Mouse (Mus musculus) CH12.LX (cell line): ENCODE measurements around the gene Prkar2a. TPM values are rescaled to one million over a fixed set of nuclear protein-coding genes. Genes with fewer than 3 reads are reported as not detected.

Source experiments
- DNase-seq: peaks from one replicate; pipeline ENCODE4 v3.0.0-alpha.2; 2013; ENCODE audit errors: extremely low read depth
- H3K27ac ChIP-seq: 2 replicates; pipeline ENCODE4 v1.5.1; 2012; ENCODE audit warnings: low read depth, mild to moderate bottlenecking, control low read depth, moderate library complexity; ENCODE audit not compliant: insufficient read depth
- H3K27me3 ChIP-seq: replicated peaks from 2 replicates; pipeline ENCODE3; 2012; ENCODE audit warnings: inconsistent platforms
- H3K36me3 ChIP-seq, 2 experiments: replicated peaks in 1 of 2; 2 replicates each; pipeline versions ENCODE3 to v1.6.1; 2012; ENCODE audit warnings: inconsistent platforms in 1 of 2, low read length in 1 of 2, mild to moderate bottlenecking in 1 of 2, mixed read lengths in 1 of 2, moderate library complexity in 1 of 2; ENCODE audit not compliant: control insufficient read depth in 1 of 2, insufficient read depth in 1 of 2
- H3K4me1 ChIP-seq, 2 experiments: 2 replicates each; pipeline ENCODE4 v1.6.1; 2012; ENCODE audit warnings: inconsistent platforms in 1 of 2, moderate library complexity in 1 of 2; ENCODE audit not compliant: insufficient read depth in 2 of 2, control insufficient read depth in 1 of 2
- H3K4me2 ChIP-seq: 2 replicates; pipeline ENCODE4 v1.6.1; 2012; ENCODE audit warnings: low read depth, mild to moderate bottlenecking, control low read depth; ENCODE audit not compliant: poor library complexity, insufficient read depth, severe bottlenecking
- H3K4me3 ChIP-seq, 3 experiments: fragments of 150-350 bp in 1 of 3; sonication (generic) in 1 of 3; replicated peaks in 1 of 3; 2 replicates each; pipeline versions ENCODE3 to v1.5.1; 2011 to 2012; ENCODE audit warnings: low read depth in 2 of 3, low read length in 2 of 3, mild to moderate bottlenecking in 2 of 3, moderate library complexity in 2 of 3, control low read depth in 1 of 3, improper control_type of control experiment in 1 of 3, inconsistent platforms in 1 of 3, mixed read lengths in 1 of 3; ENCODE audit not compliant: poor library complexity in 1 of 3
- H3K79me2 ChIP-seq: replicated peaks from 2 replicates; pipeline ENCODE4 v1.6.1; 2012; ENCODE audit warnings: mild to moderate bottlenecking, moderate library complexity; ENCODE audit not compliant: control insufficient read depth, poor library complexity, insufficient read depth, severe bottlenecking; ENCODE audit errors: extremely low read depth
- H3K9ac ChIP-seq: 2 replicates; pipeline ENCODE4 v1.6.1; 2012; ENCODE audit warnings: low read depth, mild to moderate bottlenecking, control low read depth, moderate library complexity; ENCODE audit not compliant: insufficient read depth
- H3K9me3 ChIP-seq: replicated peaks from 2 replicates; pipeline ENCODE3; 2012; ENCODE audit warnings: low read length, inconsistent platforms, mixed read lengths
- BHLHE40 ChIP-seq: IDR thresholded peaks from 2 replicates; pipeline ENCODE4 v1.6.1; 2011; ENCODE audit warnings: mild to moderate bottlenecking, low read depth, low read length, improper control_type of control experiment
- ELF1 ChIP-seq: IDR thresholded peaks from 2 replicates; pipeline ENCODE4 v1.6.1; 2014; ENCODE audit warnings: low read depth, mild to moderate bottlenecking, inconsistent platforms, low read length, improper control_type of control experiment
- EP300 ChIP-seq: IDR thresholded peaks from 2 replicates; pipeline ENCODE4 v1.6.1; 2011; ENCODE audit warnings: low read length, improper control_type of control experiment
- ETS1 ChIP-seq: conservative IDR thresholded peaks from 2 replicates; pipeline ENCODE4 v1.6.1; 2012; ENCODE audit warnings: low read depth, mild to moderate bottlenecking, inconsistent platforms, low read length, improper control_type of control experiment, moderate library complexity
- HCFC1 ChIP-seq: IDR thresholded peaks from 2 replicates; pipeline ENCODE4 v1.6.1; 2012; ENCODE audit warnings: low read depth, mild to moderate bottlenecking, inconsistent platforms, low read length, improper control_type of control experiment
- IRF4 ChIP-seq: IDR thresholded peaks from 2 replicates; pipeline ENCODE4 v1.6.1; 2014; ENCODE audit warnings: low read depth, mild to moderate bottlenecking, inconsistent platforms, low read length, improper control_type of control experiment
- JUN ChIP-seq: IDR thresholded peaks from 2 replicates; pipeline ENCODE4 v1.6.1; 2011; ENCODE audit warnings: low read depth, mild to moderate bottlenecking, low read length, improper control_type of control experiment, moderate library complexity; ENCODE audit not compliant: insufficient read depth
- JUND ChIP-seq: conservative IDR thresholded peaks from 2 replicates; pipeline ENCODE4 v1.6.1; 2011; ENCODE audit warnings: low read depth, low read length, improper control_type of control experiment
- MAX ChIP-seq: IDR thresholded peaks from 2 replicates; pipeline ENCODE4 v1.6.1; 2011; ENCODE audit warnings: low read length, improper control_type of control experiment
- MAZ ChIP-seq: IDR thresholded peaks from 2 replicates; pipeline ENCODE4 v1.6.1; 2012; ENCODE audit warnings: low read depth, mild to moderate bottlenecking, inconsistent platforms, low read length, improper control_type of control experiment, moderate library complexity
- MEF2A ChIP-seq: IDR thresholded peaks from 2 replicates; pipeline ENCODE4 v1.6.1; 2014; ENCODE audit warnings: low read depth, mild to moderate bottlenecking, inconsistent platforms, low read length, improper control_type of control experiment, borderline replicate concordance
- MYC ChIP-seq: IDR thresholded peaks from 2 replicates; pipeline ENCODE4 v1.6.1; 2011; ENCODE audit warnings: low read depth, mild to moderate bottlenecking, improper control_type of control experiment, low read length
- NELFE ChIP-seq: IDR thresholded peaks from 2 replicates; pipeline ENCODE4 v1.6.1; 2011; ENCODE audit warnings: low read depth, low read length, improper control_type of control experiment
- NRF1 ChIP-seq: IDR thresholded peaks from 2 replicates; pipeline ENCODE4 v1.6.1; 2014; ENCODE audit warnings: low read depth, mild to moderate bottlenecking, inconsistent platforms, low read length, improper control_type of control experiment, moderate library complexity
- PAX5 ChIP-seq: IDR thresholded peaks from 2 replicates; pipeline ENCODE4 v1.6.1; 2012; ENCODE audit warnings: low read length, inconsistent platforms, mixed read lengths
- RCOR1 ChIP-seq: conservative IDR thresholded peaks from 2 replicates; pipeline ENCODE4 v1.6.1; 2012; ENCODE audit warnings: low read depth, mild to moderate bottlenecking, inconsistent platforms, low read length, improper control_type of control experiment
- SIN3A ChIP-seq: IDR thresholded peaks from 2 replicates; pipeline ENCODE4 v1.6.1; 2012; ENCODE audit warnings: low read length, improper control_type of control experiment, inconsistent platforms
- SMC3 ChIP-seq: IDR thresholded peaks from 2 replicates; pipeline ENCODE4 v1.6.1; 2011; ENCODE audit warnings: low read depth, low read length, improper control_type of control experiment
- TBP ChIP-seq: conservative IDR thresholded peaks from 2 replicates; pipeline ENCODE4 v1.6.1; 2011; ENCODE audit warnings: low read depth, low read length, improper control_type of control experiment
- USF1 ChIP-seq: IDR thresholded peaks from 2 replicates; pipeline ENCODE4 v1.6.1; 2014; ENCODE audit warnings: low read depth, mild to moderate bottlenecking, inconsistent platforms, low read length, improper control_type of control experiment
- ZKSCAN1 ChIP-seq: IDR thresholded peaks from 2 replicates; pipeline ENCODE4 v1.6.1; 2012; ENCODE audit warnings: low read depth, inconsistent platforms, low read length, improper control_type of control experiment, borderline replicate concordance
- ZNF384 ChIP-seq: IDR thresholded peaks from 2 replicates; pipeline ENCODE4 v1.6.1; 2012; ENCODE audit warnings: low read depth, low read length, improper control_type of control experiment, inconsistent platforms
- dilution Hi-C: fragments of 300-500 bp; cut with MboI; formaldehyde crosslinking; loops from 2 replicates; pipeline ENCODE4 v1.14.3; 2020; ENCODE audit warnings: low sequenced_read_pairs; ENCODE audit not compliant: extremely low pct_unique_long_range_greater_than_20kb, extremely low pct_ligation_motif_present
- in situ Hi-C: fragments of 300-500 bp; cut with MboI; formaldehyde crosslinking; loops from 3 replicates; pipeline ENCODE4 v1.14.3; 2019; ENCODE audit warnings: low sequenced_read_pairs, low pct_ligation_motif_present, low pct_unique_long_range_greater_than_20kb, mixed read lengths
- polyA plus RNA-seq: library from polyadenylated mRNA; unstranded; fragments of >175 nt; gene quantifications from 2 replicates; pipeline ENCODE4 v1.2.1, GENCODE M21; 2012; ENCODE audit warnings: low read depth; ENCODE audit not compliant: insufficient read length
- total RNA-seq, 2 experiments: library from RNA; depleted of rRNA; stranded (reverse); fragments of 300-350 nt in 1 of 2; fragments of >200 nt in 1 of 2; gene quantifications; 2 replicates each; pipeline ENCODE4 v1.2.3; 2012 to 2014

Gene Prkar2a
- total and polyA plus RNA-seq, 3 experiments = 13.6 to 44.4 (median 14.9) TPM

DNA sequence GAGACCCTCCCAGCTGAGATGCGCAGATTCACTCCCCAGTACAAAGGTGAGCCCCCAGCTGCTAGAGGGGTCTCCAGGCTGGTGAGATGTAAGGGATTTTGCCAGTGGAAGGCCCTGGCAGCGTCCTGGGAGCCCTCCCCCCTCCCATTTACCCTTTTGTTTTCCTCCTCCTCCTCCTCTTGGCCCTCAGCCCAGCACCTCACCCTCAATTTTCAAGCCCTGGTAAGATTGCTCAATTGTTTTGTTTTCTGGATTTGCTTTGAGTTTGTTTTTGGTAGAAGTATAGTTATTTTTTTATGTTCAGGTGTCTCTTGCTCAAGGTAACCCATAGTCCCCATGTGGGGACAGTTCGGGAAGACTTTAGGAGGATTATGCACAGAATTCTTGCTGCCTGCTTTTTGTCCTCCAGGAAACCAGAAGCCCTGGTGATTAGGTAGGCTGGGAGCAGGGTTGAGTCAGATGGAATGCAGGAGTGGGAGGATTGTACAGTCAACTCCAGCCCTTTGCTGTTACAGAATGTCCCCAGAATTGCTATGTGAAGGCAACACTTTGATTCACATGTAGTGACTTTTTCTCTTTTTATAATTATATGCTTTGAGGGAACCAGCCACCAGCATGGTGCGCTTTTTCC, 107.4 kb downstream of the Prkar2a start:
- H3K4me3 ChIP-seq = no peak overlapping the region
- H3K9me3 ChIP-seq = no peaks in the 10 kb centered on the region
- H3K4me1 ChIP-seq = peaks cover 28 to 79% of the 10 kb centered on the region in 2 experiments
- dilution Hi-C loops (no loop called here), in situ Hi-C loops (no loop called here)
- H3K36me3 ChIP-seq = peaks cover 38 to 56% of the 10 kb centered on the region in 2 experiments
- H3K4me2 ChIP-seq = no peak overlapping the region
- no peaks in the 10 kb centered on the region for H3K27me3 ChIP-seq
- H3K9ac ChIP-seq = no peak overlapping the region
- TF ChIP-seq MAZ = no peak
- TF ChIP-seq USF1 = no peak
- TF ChIP-seq BHLHE40 = no peak
- no peak for TF ChIP-seq MEF2A
- no peak for TF ChIP-seq NELFE
- TF ChIP-seq HCFC1 = no peak
- TF ChIP-seq RCOR1 = no peak
- TF ChIP-seq MYC = no peak
- no peak overlapping the region for H3K27ac ChIP-seq
- peaks cover 40% of the 10 kb centered on the region for H3K79me2 ChIP-seq
- no peak for DNase-seq

DNA sequence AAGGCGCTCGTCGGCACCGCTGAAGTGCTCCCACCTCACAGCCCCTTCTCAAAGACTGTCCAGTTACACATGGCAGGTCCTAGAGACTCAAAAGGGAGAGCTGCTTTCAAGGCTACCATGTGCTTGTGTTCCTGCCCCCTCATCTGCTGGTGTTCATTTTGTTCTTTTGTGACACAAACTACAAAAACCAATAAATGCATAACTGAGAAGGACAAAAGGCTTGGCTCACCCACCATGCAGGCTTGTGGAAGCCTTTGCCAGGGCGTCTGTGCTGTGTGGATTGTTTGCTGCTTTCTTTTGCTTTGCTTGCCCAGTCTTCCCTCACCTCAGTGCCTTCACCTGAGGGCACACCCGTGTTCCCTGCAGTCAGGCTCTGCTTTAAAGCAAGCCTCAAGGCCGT, 108.4 kb downstream of the Prkar2a start:
- in situ Hi-C loops = no loop called here
- Histone ChIP-seq H3K36me3 (peaks cover 43 to 66% of the 10 kb centered on the region in 2 experiments), H3K4me2 (no peak overlapping the region), H3K4me1 (peaks cover 20 to 69% of the 10 kb centered on the region in 2 experiments), H3K27ac (no peak overlapping the region)
- dilution Hi-C loops = no loop called here
- TF ChIP-seq MAX (no peak), BHLHE40 (no peak), HCFC1 (no peak), NRF1 (no peak)
- TF ChIP-seq, all 38 proteins: peak for 0
- DNase-seq = no peak
- Histone ChIP-seq H3K27me3 (no peaks in the 10 kb centered on the region), H3K79me2 (peaks cover 31% of the 10 kb centered on the region), H3K9ac (no peak overlapping the region), H3K9me3 (no peaks in the 10 kb centered on the region), H3K4me3 (no peak overlapping the region)

DNA sequence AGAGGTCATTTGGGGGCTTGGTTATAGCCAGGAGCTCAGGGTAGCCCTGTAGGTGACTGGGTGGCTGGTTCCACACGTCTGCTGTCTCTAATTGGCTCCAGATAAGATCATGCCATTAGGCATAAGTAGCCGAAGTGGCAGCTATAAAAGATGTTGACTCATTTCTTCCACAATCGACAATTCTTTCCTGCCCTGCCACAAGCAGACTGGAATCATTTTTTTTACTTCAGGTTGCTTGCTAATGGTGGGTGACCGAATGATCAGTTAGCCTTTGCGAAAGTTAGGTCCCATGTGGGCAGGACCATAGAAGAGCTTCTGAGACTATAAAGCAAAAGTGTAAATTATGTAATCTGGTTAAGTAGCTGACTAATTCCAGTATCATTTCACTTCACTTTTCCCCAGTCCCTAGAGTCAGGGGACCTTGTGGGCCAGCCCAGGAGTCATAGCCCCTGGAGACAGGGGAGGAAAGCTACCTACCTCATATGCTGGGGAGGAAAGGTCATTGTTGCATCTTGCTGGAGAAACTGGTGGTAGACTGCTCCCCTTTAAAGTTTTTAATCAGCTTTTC, 109.5 kb downstream of the Prkar2a start:
- TF ChIP-seq JUN = peak; percentile 63; the same call in 1 of the 2 replicates
- TF ChIP-seq ZNF384 = peak; percentile 61
- TF ChIP-seq ELF1 = no peak
- no peak for TF ChIP-seq HCFC1
- TF ChIP-seq SIN3A = no peak
- TF ChIP-seq EP300 = peak; percentile 78
- no peak for TF ChIP-seq SMC3
- peak; percentile 88 for TF ChIP-seq IRF4
- TF ChIP-seq BHLHE40 = peak; percentile 54
- TF ChIP-seq TBP = no peak
- TF ChIP-seq ZKSCAN1 = no peak
- TF ChIP-seq PAX5 = no peak
- TF ChIP-seq JUND = peak; percentile 64; the same call in 1 of the 2 replicates
- peak; percentile 83 for TF ChIP-seq ETS1
- TF ChIP-seq MEF2A = peak; percentile 62; the same call in 1 of the 2 replicates
- TF ChIP-seq, all 38 proteins: peak for 8
- peaks cover 28% of the 10 kb centered on the region for H3K79me2 ChIP-seq
- no peak overlapping the region for H3K4me2 ChIP-seq
- no peaks in the 10 kb centered on the region for H3K9me3 ChIP-seq
- peaks cover 17 to 58% of the 10 kb centered on the region in 2 experiments for H3K4me1 ChIP-seq
- H3K4me3 ChIP-seq = no peak overlapping the region
- H3K36me3 ChIP-seq = peaks cover 47 to 76% of the 10 kb centered on the region in 2 experiments
- H3K27ac ChIP-seq = no peak overlapping the region
- in situ Hi-C loops = no loop called here
- H3K27me3 ChIP-seq = no peaks in the 10 kb centered on the region
- dilution Hi-C loops = no loop called here
- no peak overlapping the region for H3K9ac ChIP-seq
- DNase-seq = peak; percentile 65
